Mouse (Mus musculus) hindbrain, embryonic 16.5 days (tissue): ENCODE results near the gene Foxr1. TPM values are rescaled to one million over a fixed set of nuclear protein-coding genes. Genes with fewer than 3 reads are reported as not detected.

ENCODE experiments used
- ATAC-seq: fragments of 200-750 bp; cut with Nextera tagmentation; 2 replicates; pipeline ENCODE4 v1.8.0; 2017; ENCODE audit warnings: moderate TSS enrichment, moderate library complexity
- H3K27ac ChIP-seq: fragments of 300-500 bp; sonication (generic); 2 replicates; pipeline ENCODE4 v1.5.1; 2014; ENCODE audit warnings: low read depth, mild to moderate bottlenecking, control low read depth, low read length, moderate library complexity
- H3K27me3 ChIP-seq: fragments of 300-500 bp; sonication (generic); replicated peaks from 2 replicates; pipeline ENCODE4 v1.6.1; 2014; ENCODE audit warnings: low read length; ENCODE audit not compliant: control insufficient read depth, insufficient read depth
- H3K36me3 ChIP-seq: fragments of 300-500 bp; sonication (generic); 2 replicates; pipeline ENCODE4 v1.6.1; 2014; ENCODE audit warnings: mild to moderate bottlenecking, low read length, moderate library complexity, mixed read lengths; ENCODE audit not compliant: control insufficient read depth, insufficient read depth
- H3K4me1 ChIP-seq: fragments of 300-500 bp; sonication (generic); 2 replicates; pipeline ENCODE4 v1.6.1; 2014; ENCODE audit warnings: low read depth, low read length; ENCODE audit not compliant: control insufficient read depth, insufficient read depth
- H3K4me2 ChIP-seq: fragments of 300-500 bp; sonication (generic); 2 replicates; pipeline ENCODE4 v1.6.1; 2014; ENCODE audit warnings: mild to moderate bottlenecking, low read length, control low read depth, moderate library complexity
- H3K4me3 ChIP-seq: fragments of 300-500 bp; sonication (generic); 2 replicates; pipeline ENCODE4 v1.5.1; 2014; ENCODE audit warnings: mild to moderate bottlenecking, low read length, control low read depth, moderate library complexity
- H3K9ac ChIP-seq: fragments of 300-500 bp; sonication (generic); 2 replicates; pipeline ENCODE4 v1.6.1; 2014; ENCODE audit warnings: low read depth, mild to moderate bottlenecking, control low read depth, low read length, moderate library complexity
- H3K9me3 ChIP-seq: fragments of 300-500 bp; sonication (generic); 2 replicates; pipeline ENCODE4 v1.6.1; 2014; ENCODE audit warnings: mild to moderate bottlenecking, low read length, moderate library complexity; ENCODE audit not compliant: control insufficient read depth
- WGBS: fragments of 180-500 bp; shearing (Covaris S2); extraction: QIAGEN DNeasy Blood & Tissue Kit; methylation state at CpG from one replicate; pipeline ENCODE4 v1.1.7; 2014; 5-methylcytosine and 5-hydroxymethylcytosine counted together
- microRNA-seq: library from miRNA; unstranded; fragments of <30 nt; microRNA quantifications from one replicate; pipeline ENCODE4, GENCODE M21; 2017
- polyA plus RNA-seq: library from polyadenylated mRNA; unstranded; fragments of >200 nt; fragmentation: Nextera tagmentation; extraction: Ambion mirVana; gene quantifications from 2 replicates; pipeline ENCODE4 v1.2.1, GENCODE M21; 2015

The Foxr1 gene
- polyA plus RNA-seq, 1 experiment from 2014 or later = not detected

DNA sequence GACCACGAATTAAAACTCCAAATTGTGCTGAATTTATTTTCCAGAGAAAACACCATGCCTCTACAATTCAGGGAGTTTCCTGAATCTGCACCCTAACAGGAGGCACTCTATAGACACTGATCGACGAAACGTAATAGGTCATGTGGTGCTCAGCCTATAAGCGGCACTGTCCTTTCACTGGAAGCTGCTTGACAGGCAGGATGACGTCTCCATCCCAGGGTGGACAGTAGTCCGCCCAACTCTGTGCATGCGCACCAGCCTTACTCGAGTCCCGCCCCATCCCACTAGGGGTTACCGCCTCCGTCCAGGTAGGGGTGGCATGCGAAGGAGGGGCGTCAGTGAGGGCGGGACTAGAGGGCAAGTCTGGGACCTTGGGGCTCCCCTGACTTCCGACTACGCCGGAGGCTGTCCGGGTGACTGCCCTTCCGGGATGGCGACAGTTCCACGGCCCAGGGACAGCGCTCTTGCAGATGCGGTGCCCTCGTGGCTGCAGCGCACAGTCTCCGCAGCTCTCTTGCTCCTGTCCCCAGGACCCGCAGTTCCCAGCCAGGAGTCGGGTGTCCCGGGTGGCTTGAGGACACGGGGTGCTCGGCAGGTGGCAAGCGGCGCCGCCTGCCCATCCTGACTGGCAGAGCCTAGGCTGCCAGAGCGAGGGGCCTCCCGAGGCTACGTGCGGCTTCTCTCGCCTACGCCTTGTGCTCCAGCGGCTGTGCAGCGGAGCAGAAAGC lies 44.1 kb downstream of the Foxr1 start, which contains the start of gene Slc37a4:
Gene Slc37a4 (plus strand): TSS at position 169 of the 728 bp plus-strand sequence.
- H3K4me1 ChIP-seq = peaks cover 19% of the 10 kb centered on the region
- H3K4me3 ChIP-seq = peak within 1 kb of the TSS; percentile 79
- H3K27me3 ChIP-seq = no peaks in the 10 kb centered on the region
- H3K36me3 ChIP-seq = peaks cover 11% of the 10 kb centered on the region
- no peaks in the 10 kb centered on the region for H3K9me3 ChIP-seq
- H3K9ac ChIP-seq = peak within 1 kb of the TSS; percentile 95
- peak within 1 kb of the TSS; percentile 90 for H3K4me2 ChIP-seq
- peak; percentile 98 for ATAC-seq
- under 1% methylated on average over 42 of the region's 43 CpGs for WGBS
- H3K27ac ChIP-seq = peak within 1 kb of the TSS; percentile 90

DNA sequence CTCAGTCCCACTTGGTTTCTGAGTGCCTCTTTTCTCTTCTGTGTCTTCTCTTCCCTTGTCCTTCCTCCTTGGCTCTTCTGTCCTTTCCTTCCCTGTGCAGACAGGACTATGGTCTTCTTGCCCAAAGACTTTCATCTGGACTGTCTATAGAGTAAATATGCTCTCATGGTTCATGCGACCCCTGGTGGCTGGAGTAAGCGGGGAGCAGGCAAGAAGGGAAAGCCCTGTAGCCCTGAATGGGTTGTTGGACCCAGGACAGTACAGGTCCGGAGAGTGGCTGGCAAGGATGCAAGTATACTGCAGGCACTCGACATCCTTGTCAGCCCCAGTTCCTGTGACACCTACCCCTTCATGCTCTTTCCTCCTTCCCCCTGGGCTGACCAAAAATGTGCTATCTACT lies 49.5 kb downstream of the Foxr1 start:
- H3K36me3 ChIP-seq = peaks cover 38% of the 10 kb centered on the region
- H3K27me3 ChIP-seq = no peaks in the 10 kb centered on the region
- H3K9ac ChIP-seq = no peak overlapping the region
- H3K9me3 ChIP-seq = no peaks in the 10 kb centered on the region
- H3K4me2 ChIP-seq = no peak overlapping the region
- H3K4me1 ChIP-seq = no peaks in the 10 kb centered on the region; the same call in 1 of the 2 replicates
- no peak for ATAC-seq
- no peak overlapping the region; the same call in 1 of the 2 replicates for H3K27ac ChIP-seq
- 27% methylated on average over 4 of the region's 4 CpGs for WGBS
- H3K4me3 ChIP-seq = no peak overlapping the region

DNA sequence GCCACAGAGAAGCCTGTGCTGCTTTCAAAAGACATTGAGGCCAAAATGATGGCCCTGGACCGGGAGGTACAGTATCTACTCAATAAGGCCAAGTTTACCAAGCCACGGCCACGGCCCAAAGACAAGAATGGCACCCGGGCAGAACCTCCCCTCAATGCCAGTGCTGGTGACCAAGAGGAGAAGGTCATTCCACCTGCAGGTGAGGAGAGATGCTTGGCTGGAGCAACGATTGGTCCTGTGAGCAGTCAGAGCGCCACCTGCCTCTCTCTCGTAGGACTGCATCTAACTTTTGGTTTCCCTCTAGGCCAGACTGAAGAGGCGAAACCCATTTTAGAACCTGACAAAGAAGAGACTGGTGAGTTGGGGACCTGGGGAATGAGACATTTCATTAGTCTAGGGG lies 51.7 kb downstream of the Foxr1 start:
- H3K4me2 ChIP-seq = no peak overlapping the region
- no peak overlapping the region for H3K27ac ChIP-seq
- 61% methylated on average over 8 of the region's 8 CpGs for WGBS
- H3K36me3 ChIP-seq = peaks cover 56% of the 10 kb centered on the region
- H3K27me3 ChIP-seq = no peaks in the 10 kb centered on the region
- H3K9me3 ChIP-seq = no peaks in the 10 kb centered on the region
- no peak for ATAC-seq
- H3K4me1 ChIP-seq = no peaks in the 10 kb centered on the region
- H3K9ac ChIP-seq = no peak overlapping the region
- H3K4me3 ChIP-seq = no peak overlapping the region

DNA sequence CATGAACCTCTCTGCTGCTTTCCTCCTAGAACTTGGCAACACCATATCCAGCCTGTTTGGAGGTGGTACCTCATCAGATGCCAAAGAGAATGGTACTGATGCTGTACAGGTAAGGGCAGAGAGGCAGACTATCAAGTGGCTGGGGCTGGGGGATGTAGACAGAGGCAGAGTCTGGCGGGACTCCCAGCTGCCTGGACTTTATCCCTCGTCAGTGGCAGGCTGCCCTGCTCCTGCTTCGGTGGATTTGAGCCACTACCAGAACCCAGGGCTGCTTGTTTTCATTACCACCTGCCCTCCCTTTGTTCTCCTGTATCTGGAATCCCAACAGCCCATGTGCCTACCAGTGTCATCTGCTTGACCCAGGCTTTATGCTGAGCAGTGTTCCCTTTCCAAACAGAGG lies 53.7 kb downstream of the Foxr1 start:
- H3K27ac ChIP-seq = no peak overlapping the region
- ATAC-seq = no peak
- H3K9ac ChIP-seq = no peak overlapping the region
- H3K4me3 ChIP-seq = no peak overlapping the region
- peaks cover 71% of the 10 kb centered on the region for H3K36me3 ChIP-seq
- H3K4me1 ChIP-seq = no peaks in the 10 kb centered on the region
- WGBS = 82% methylated on average over 3 of the region's 3 CpGs
- H3K9me3 ChIP-seq = no peaks in the 10 kb centered on the region
- no peak overlapping the region for H3K4me2 ChIP-seq
- no peaks in the 10 kb centered on the region for H3K27me3 ChIP-seq

DNA sequence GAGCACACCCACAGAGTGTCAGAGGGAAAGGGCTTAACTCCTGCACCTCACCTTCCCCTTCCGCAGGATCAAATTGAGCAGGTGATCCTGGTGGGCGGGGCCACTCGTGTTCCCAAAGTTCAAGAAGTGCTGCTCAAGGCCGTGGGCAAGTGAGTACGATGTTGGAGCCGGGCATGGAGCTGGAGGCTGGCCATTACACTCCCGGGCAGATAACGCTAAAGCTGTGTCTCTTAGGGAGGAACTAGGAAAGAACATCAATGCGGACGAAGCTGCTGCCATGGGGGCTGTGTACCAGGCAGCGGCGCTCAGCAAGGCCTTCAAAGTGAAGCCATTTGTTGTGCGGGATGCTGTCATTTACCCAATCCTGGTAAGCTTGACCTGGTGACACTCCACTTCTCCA lies 56.3 kb downstream of the Foxr1 start:
- Histone ChIP-seq H3K9me3 (no peaks in the 10 kb centered on the region), H3K36me3 (peaks cover 69% of the 10 kb centered on the region), H3K27ac (no peak overlapping the region), H3K9ac (no peak overlapping the region), H3K4me2 (no peak overlapping the region), H3K27me3 (no peaks in the 10 kb centered on the region), H3K4me1 (peaks cover 9% of the 10 kb centered on the region), H3K4me3 (no peak overlapping the region)
- ATAC-seq = no peak
- WGBS = 94% methylated on average over 13 of the region's 13 CpGs

Small RNAs within 50 kb of the gene (microRNA-seq; reads per million reads assigned to microRNA genes)
- not detected for gene Mir7085

Other genes with a start within 250 kb of the Foxr1 start
- gene Cbl, start 207.1 kb downstream of the Foxr1 start, polyA plus RNA-seq = 17.4 and 20.3 TPM in 2 replicates
- gene Ccdc153, start 200.5 kb downstream of the Foxr1 start, polyA plus RNA-seq = not detected in 2 replicates
- gene Pdzd3, start 189.7 kb downstream of the Foxr1 start, polyA plus RNA-seq = 0.38 and 0.40 TPM in 2 replicates
- 4.7 and 5.4 TPM in 2 replicates for gene Nlrx1, start 172.5 kb downstream of the Foxr1 start, polyA plus RNA-seq
- 33.7 and 36.2 TPM in 2 replicates for gene Abcg4, start 152.5 kb downstream of the Foxr1 start, polyA plus RNA-seq
- 22.3 and 26.6 TPM in 2 replicates for gene Hinfp, start 135.5 kb downstream of the Foxr1 start, polyA plus RNA-seq
- 23.1 and 27.1 TPM in 2 replicates for gene C2cd2l, start 120.9 kb downstream of the Foxr1 start, polyA plus RNA-seq
- 32.5 and 42.6 TPM in 2 replicates for gene Dpagt1, start 115.1 kb downstream of the Foxr1 start, polyA plus RNA-seq
- 106 and 143 TPM in 2 replicates for gene H2afx, start 106.4 kb downstream of the Foxr1 start, polyA plus RNA-seq
- gene Hmbs, start 96.9 kb downstream of the Foxr1 start, polyA plus RNA-seq = 64.0 and 67.4 TPM in 2 replicates
- 43.5 and 46.4 TPM in 2 replicates for gene Vps11, start 79.5 kb downstream of the Foxr1 start, polyA plus RNA-seq
- 25.3 and 29.0 TPM in 2 replicates for gene Hyou1, start 61.6 kb downstream of the Foxr1 start, polyA plus RNA-seq
- 56.8 and 60.2 TPM in 2 replicates for gene Slc37a4, start 44.3 kb downstream of the Foxr1 start, polyA plus RNA-seq
- gene Rps25, start 34.0 kb downstream of the Foxr1 start, polyA plus RNA-seq = 742 and 834 TPM in 2 replicates
- gene Trappc4, start 33.5 kb downstream of the Foxr1 start, polyA plus RNA-seq = 293 and 308 TPM in 2 replicates
- 32.3 and 32.4 TPM in 2 replicates for gene Ccdc84, start 22.6 kb downstream of the Foxr1 start, polyA plus RNA-seq
- not detected in 2 replicates for gene Upk2, start 13.8 kb upstream of the Foxr1 start, polyA plus RNA-seq
- gene Bcl9l, start 41.7 kb upstream of the Foxr1 start, polyA plus RNA-seq = 9.7 and 11.1 TPM in 2 replicates
- not detected in 2 replicates for gene Cxcr5, start 120.7 kb upstream of the Foxr1 start, polyA plus RNA-seq
- 12.5 and 14.6 TPM in 2 replicates for gene Ddx6, start 163.8 kb upstream of the Foxr1 start, polyA plus RNA-seq
- not detected in 2 replicates for gene Treh, start 232.1 kb upstream of the Foxr1 start, polyA plus RNA-seq